Mouse (Mus musculus) limb, embryonic 14.5 days (tissue): ENCODE measurements at regions not wholly inside any gene's neighbourhood (a gene's known extent, or its start where the extent isn't known, plus 50 kb on each side); places are given as distances from the start of the nearest gene placed in this dataset.

Source experiments
- ATAC-seq: fragments of 200-750 bp; cut with Nextera tagmentation; 2 replicates; pipeline ENCODE4 v1.8.0; 2017; ENCODE audit warnings: low read depth, moderate number of reproducible peaks, moderate TSS enrichment; ENCODE audit not compliant: low FRiP score
- DNase-seq: peaks from one replicate; pipeline ENCODE4 v3.0.0-alpha.2; 2015; ENCODE audit warnings: low spot score
- H3K27ac ChIP-seq: fragments of 300-500 bp; sonication (generic); replicated peaks from 2 replicates; pipeline ENCODE4 v1.5.1; 2014; ENCODE audit warnings: low read depth, mild to moderate bottlenecking, low read length, moderate library complexity, mixed read lengths
- H3K27me3 ChIP-seq: fragments of 300-500 bp; sonication (generic); 2 replicates; pipeline ENCODE4 v1.6.1; 2014; ENCODE audit warnings: low read length, mixed read lengths; ENCODE audit not compliant: control insufficient read depth, insufficient read depth
- H3K36me3 ChIP-seq: fragments of 300-500 bp; sonication (generic); 2 replicates; pipeline ENCODE4 v1.6.1; 2014; ENCODE audit warnings: mild to moderate bottlenecking, low read length, moderate library complexity, mixed read lengths; ENCODE audit not compliant: control insufficient read depth, insufficient read depth
- H3K4me1 ChIP-seq: fragments of 300-500 bp; sonication (generic); 2 replicates; pipeline ENCODE4 v1.6.1; 2014; ENCODE audit warnings: antibody characterized with exemption, low read length, mixed read lengths; ENCODE audit not compliant: control insufficient read depth, insufficient read depth
- H3K4me2 ChIP-seq: fragments of 300-500 bp; sonication (generic); replicated peaks from 2 replicates; pipeline ENCODE4 v1.6.1; 2014; ENCODE audit warnings: low read depth, mild to moderate bottlenecking, low read length, moderate library complexity; ENCODE audit not compliant: severe bottlenecking
- H3K4me3 ChIP-seq: fragments of 300-500 bp; sonication (generic); replicated peaks from 2 replicates; pipeline ENCODE4 v1.5.1; 2014; ENCODE audit warnings: low read length
- H3K9ac ChIP-seq: fragments of 300-500 bp; sonication (generic); 2 replicates; pipeline ENCODE4 v1.6.1; 2014; ENCODE audit warnings: mild to moderate bottlenecking, low read depth, low read length, moderate library complexity; ENCODE audit not compliant: severe bottlenecking
- H3K9me3 ChIP-seq: fragments of 300-500 bp; sonication (generic); 2 replicates; pipeline ENCODE4 v1.6.1; 2016; ENCODE audit warnings: low read length; ENCODE audit not compliant: control insufficient read depth
- POLR2A ChIP-seq: fragments of 200-500 bp; IDR thresholded peaks from 2 replicates; pipeline ENCODE4 v1.8.0; 2012; ENCODE audit warnings: inconsistent platforms, mild to moderate bottlenecking, moderate library complexity, borderline replicate concordance; ENCODE audit not compliant: insufficient read depth, insufficient read length; ENCODE audit errors: extremely low read depth
- WGBS: fragments of 180-500 bp; shearing (Covaris S2); extraction: QIAGEN DNeasy Blood & Tissue Kit; methylation state at CpG from one replicate; pipeline ENCODE4 v1.1.7; 2014; 5-methylcytosine and 5-hydroxymethylcytosine counted together

GRCm38 (mm10) chr15:88418881-88419280 lies 181.2 kb upstream of the Zdhhc25 start:
- DNase-seq (no peak), ATAC-seq (no peak)
- Histone ChIP-seq H3K4me2 (no peak overlapping the region), H3K27ac (no peak overlapping the region), H3K9ac (no peak overlapping the region), H3K36me3 (no peaks in the 10 kb centered on the region), H3K4me3 (no peak overlapping the region), H3K9me3 (0 out of 2 replicates have a peak, but pooled peaks cover 7% of the 10 kb centered on the region), H3K4me1 (no peaks in the 10 kb centered on the region), H3K27me3 (no peaks in the 10 kb centered on the region)
- TF ChIP-seq POLR2A = no peak
- 65% methylated on average over 8 of the region's 8 CpGs for WGBS

- H3K27me3 ChIP-seq = no peaks in the 10 kb centered on the region
- no peak overlapping the region for H3K4me3 ChIP-seq
- whole genome bisulfite sequencing = 73% methylated on average over 7 of the region's 7 CpGs
- H3K9me3 ChIP-seq = 0 out of 2 replicates have a peak, but pooled peaks cover 3% of the 10 kb centered on the region
- H3K36me3 ChIP-seq = no peaks in the 10 kb centered on the region
- no peak for TF ChIP-seq POLR2A
- DNase-seq (peak; percentile 10), ATAC-seq (no peak)
- no peak overlapping the region for H3K27ac ChIP-seq
- no peaks in the 10 kb centered on the region for H3K4me1 ChIP-seq
- H3K4me2 ChIP-seq = no peak overlapping the region
- no peak overlapping the region for H3K9ac ChIP-seq
Observed at GRCm38 (mm10) chr15:88428441-88428840, 171.7 kb upstream of the Zdhhc25 start.

GRCm38 (mm10) chr15:88430941-88431340 lies 169.2 kb upstream of the Zdhhc25 start:
- no peaks in the 10 kb centered on the region for H3K9me3 ChIP-seq
- H3K27ac ChIP-seq = no peak overlapping the region
- no peak overlapping the region for H3K4me2 ChIP-seq
- ATAC-seq (no peak), DNase-seq (no peak)
- no peak overlapping the region for H3K4me3 ChIP-seq
- 81% methylated on average over 7 of the region's 7 CpGs for WGBS
- no peaks in the 10 kb centered on the region for H3K4me1 ChIP-seq
- TF ChIP-seq POLR2A = no peak
- H3K9ac ChIP-seq = no peak overlapping the region
- H3K27me3 ChIP-seq = no peaks in the 10 kb centered on the region
- H3K36me3 ChIP-seq = no peaks in the 10 kb centered on the region

- H3K27me3 ChIP-seq = no peaks in the 10 kb centered on the region
- H3K36me3 ChIP-seq = no peaks in the 10 kb centered on the region
- H3K9ac ChIP-seq = no peak overlapping the region
- no peak overlapping the region for H3K27ac ChIP-seq
- TF ChIP-seq POLR2A = no peak
- H3K9me3 ChIP-seq = no peaks in the 10 kb centered on the region
- H3K4me3 ChIP-seq = no peak overlapping the region
- 77% methylated on average over 4 of the region's 4 CpGs for WGBS
- DNase-seq = no peak
- no peaks in the 10 kb centered on the region for H3K4me1 ChIP-seq
- no peak for ATAC-seq
- H3K4me2 ChIP-seq = no peak overlapping the region
Observed at GRCm38 (mm10) chr15:88448272-88448671, 151.8 kb upstream of the Zdhhc25 start.

GRCm38 (mm10) chr15:88451241-88451640 lies 148.9 kb upstream of the Zdhhc25 start:
- no peak overlapping the region for H3K4me2 ChIP-seq
- 92% methylated on average over 6 of the region's 6 CpGs for WGBS
- no peaks in the 10 kb centered on the region for H3K9me3 ChIP-seq
- H3K4me1 ChIP-seq = no peaks in the 10 kb centered on the region
- H3K27ac ChIP-seq = no peak overlapping the region
- no peak for DNase-seq
- ATAC-seq = no peak
- TF ChIP-seq POLR2A = no peak
- no peak overlapping the region for H3K9ac ChIP-seq
- H3K36me3 ChIP-seq = no peaks in the 10 kb centered on the region
- H3K4me3 ChIP-seq = no peak overlapping the region
- no peaks in the 10 kb centered on the region for H3K27me3 ChIP-seq

GRCm38 (mm10) chr15:88468107-88468506 lies 132.0 kb upstream of the Zdhhc25 start:
- no peak for ATAC-seq
- H3K36me3 ChIP-seq = no peaks in the 10 kb centered on the region
- no peaks in the 10 kb centered on the region for H3K9me3 ChIP-seq
- no peaks in the 10 kb centered on the region for H3K27me3 ChIP-seq
- no peak for DNase-seq
- no peak overlapping the region for H3K4me3 ChIP-seq
- WGBS = 43% methylated on average over 12 of the region's 12 CpGs
- H3K27ac ChIP-seq = no peak overlapping the region
- H3K4me1 ChIP-seq = no peaks in the 10 kb centered on the region
- H3K4me2 ChIP-seq = no peak overlapping the region
- no peak overlapping the region for H3K9ac ChIP-seq
- no peak for TF ChIP-seq POLR2A
